Mouse (Mus musculus) kidney, adult 2 months (tissue): ENCODE measurements around the gene Trub1. TPM values are rescaled to one million over a fixed set of nuclear protein-coding genes. Genes with fewer than 3 reads are reported as not detected.

Experiments used
- DNase-seq: peaks from one replicate; pipeline ENCODE4 v3.0.0; 2021
- H3K27ac ChIP-seq: fragments of 200-500 bp; 2 replicates; pipeline ENCODE4 v1.5.1; 2012; ENCODE audit warnings: low read depth, low read length, control low read depth, inconsistent platforms; ENCODE audit not compliant: insufficient read depth
- H3K27me3 ChIP-seq: fragments of 200-500 bp; replicated peaks from 2 replicates; pipeline ENCODE4 v1.6.1; 2012; ENCODE audit warnings: mild to moderate bottlenecking, moderate library complexity, low read length, inconsistent platforms; ENCODE audit not compliant: control insufficient read depth, insufficient read depth
- H3K36me3 ChIP-seq: fragments of 200-500 bp; 2 replicates; pipeline ENCODE4 v1.6.1; 2012; ENCODE audit warnings: mild to moderate bottlenecking, moderate library complexity, low read length, inconsistent platforms; ENCODE audit not compliant: control insufficient read depth, insufficient read depth
- H3K4me1 ChIP-seq: fragments of 200-500 bp; 2 replicates; pipeline ENCODE4 v1.6.1; 2011; ENCODE audit warnings: low read length; ENCODE audit not compliant: control insufficient read depth, insufficient read depth
- H3K4me3 ChIP-seq: fragments of 200-500 bp; 2 replicates; pipeline ENCODE4 v1.5.1; 2011; ENCODE audit warnings: mild to moderate bottlenecking, low read depth, low read length, control low read depth; ENCODE audit not compliant: insufficient read depth
- CTCF ChIP-seq: fragments of 200-500 bp; conservative IDR thresholded peaks from 2 replicates; pipeline ENCODE4 v1.5.1; 2011; ENCODE audit warnings: low read depth, mild to moderate bottlenecking, control low read depth, low read length, moderate library complexity, mixed read lengths; ENCODE audit not compliant: insufficient read depth, insufficient read length
- POLR2A ChIP-seq: fragments of 200-500 bp; IDR thresholded peaks from one replicate; pipeline ENCODE4 v1.6.1; 2011; ENCODE audit warnings: low read depth, low read length, control low read depth
- WGBS: fragments of 180-500 bp; shearing (Covaris S2); methylation state at CpG from one replicate; pipeline ENCODE4 v1.1.7; 2018; 5-methylcytosine and 5-hydroxymethylcytosine counted together
- polyA plus RNA-seq: library from polyadenylated mRNA; depleted of rRNA; stranded (reverse); fragments of >200 nt; gene quantifications from 2 replicates; pipeline ENCODE4 v1.2.3, GENCODE M21; 2012

Gene Trub1
- polyA plus RNA-seq, 1 experiment = 6.7 TPM

DNA sequence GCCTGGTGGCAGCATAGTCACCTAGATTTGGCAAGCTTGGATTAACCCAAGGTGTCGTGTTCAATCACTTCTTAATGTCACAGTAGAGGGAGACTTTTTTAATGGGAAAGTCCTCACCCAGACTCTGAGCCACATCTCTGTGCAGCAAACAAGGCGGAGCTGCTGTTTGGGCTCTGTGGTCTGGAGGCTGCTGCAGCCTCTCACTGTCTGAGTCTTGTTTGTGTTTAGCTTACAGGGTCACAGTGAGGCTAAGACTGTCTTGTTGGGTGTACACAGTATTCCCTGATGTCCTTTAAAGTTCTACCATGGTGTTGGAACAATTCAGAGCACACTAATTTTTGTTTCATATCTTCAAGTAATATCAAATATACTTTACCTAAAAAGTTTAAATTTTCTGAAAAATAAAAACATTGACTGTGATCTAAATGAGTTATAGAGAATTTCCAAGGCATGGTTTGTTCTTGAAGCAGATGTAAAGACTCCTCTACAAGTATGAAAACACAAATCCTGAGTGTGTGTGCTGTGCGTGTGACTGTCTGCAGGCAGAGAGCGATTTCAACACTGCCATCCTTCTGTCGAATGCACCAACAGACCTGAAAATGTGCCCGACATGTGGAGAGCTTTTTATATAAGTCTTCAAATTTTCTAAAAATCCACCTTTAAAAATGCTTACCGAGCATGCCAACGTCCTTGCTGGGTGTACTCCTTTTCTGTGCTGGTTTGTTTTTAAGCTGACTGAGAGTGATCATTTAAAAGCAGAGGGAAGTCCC lies 27.4 kb downstream of the Trub1 start:
- Histone ChIP-seq H3K4me1 (no peaks in the 10 kb centered on the region), H3K27me3 (no peaks in the 10 kb centered on the region), H3K4me3 (no peak overlapping the region), H3K27ac (no peak overlapping the region), H3K36me3 (no peaks in the 10 kb centered on the region)
- no peak for DNase-seq
- WGBS = 76% methylated on average over 8 of the region's 8 CpGs
- TF ChIP-seq CTCF (no peak), POLR2A (no peak)

DNA sequence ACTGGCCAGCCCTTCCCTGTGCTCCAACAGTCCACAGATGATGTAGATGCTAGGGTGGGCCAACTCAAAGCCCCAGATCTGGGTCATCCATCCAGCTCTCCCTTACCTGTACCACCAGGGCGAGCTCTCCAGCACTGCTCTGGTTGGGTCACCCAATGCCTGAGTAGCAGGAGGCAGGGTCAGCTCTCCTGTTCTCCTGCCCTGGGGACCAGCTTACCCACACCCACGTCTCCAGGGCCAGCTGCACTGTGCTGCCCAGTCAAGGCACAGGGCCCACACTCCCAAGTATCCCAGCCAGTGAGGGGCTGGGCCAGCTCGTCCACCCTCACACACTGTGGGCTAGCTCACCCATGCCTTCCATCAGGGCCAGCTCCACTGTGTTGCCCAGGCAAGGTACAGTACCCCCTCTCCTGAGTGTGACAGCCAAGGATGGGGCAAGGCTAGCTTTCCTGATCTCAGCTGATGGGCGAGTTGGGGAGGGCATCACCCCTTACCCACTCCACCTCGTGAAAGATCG lies 29.1 kb downstream of the Trub1 start:
- TF ChIP-seq POLR2A = no peak
- no peak for TF ChIP-seq CTCF
- H3K36me3 ChIP-seq = no peaks in the 10 kb centered on the region
- 95% methylated on average over 6 of the region's 6 CpGs for WGBS
- H3K27ac ChIP-seq = no peak overlapping the region
- no peaks in the 10 kb centered on the region for H3K4me1 ChIP-seq
- DNase-seq = no peak
- no peaks in the 10 kb centered on the region for H3K27me3 ChIP-seq
- H3K4me3 ChIP-seq = no peak overlapping the region

DNA sequence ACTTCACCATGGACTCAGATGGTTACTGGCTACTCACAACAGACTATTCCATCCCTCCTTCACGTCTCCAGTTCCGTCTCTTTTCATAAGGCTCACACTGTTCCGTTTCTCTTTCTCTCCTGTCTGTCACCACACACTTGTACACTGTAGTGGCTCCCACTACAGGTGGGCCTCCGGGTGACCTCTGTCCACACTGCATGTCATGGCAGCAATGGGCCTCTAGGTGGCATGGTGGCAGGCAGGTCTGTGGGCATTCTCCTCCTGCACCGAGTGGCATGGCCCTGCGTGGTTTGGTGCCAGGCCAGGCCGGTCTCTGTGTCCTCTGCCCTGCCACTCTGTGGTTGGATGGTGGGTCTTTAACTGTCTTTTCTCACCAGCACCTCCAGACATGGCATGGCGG lies 30.1 kb downstream of the Trub1 start:
- H3K27me3 ChIP-seq = no peaks in the 10 kb centered on the region
- H3K27ac ChIP-seq = no peak overlapping the region
- H3K4me3 ChIP-seq = no peak overlapping the region
- DNase-seq = peak; percentile 72
- WGBS = 60% methylated on average over 8 of the region's 8 CpGs
- no peaks in the 10 kb centered on the region for H3K4me1 ChIP-seq
- H3K36me3 ChIP-seq = no peaks in the 10 kb centered on the region
- TF ChIP-seq CTCF (peak; percentile 92), POLR2A (no peak)

DNA sequence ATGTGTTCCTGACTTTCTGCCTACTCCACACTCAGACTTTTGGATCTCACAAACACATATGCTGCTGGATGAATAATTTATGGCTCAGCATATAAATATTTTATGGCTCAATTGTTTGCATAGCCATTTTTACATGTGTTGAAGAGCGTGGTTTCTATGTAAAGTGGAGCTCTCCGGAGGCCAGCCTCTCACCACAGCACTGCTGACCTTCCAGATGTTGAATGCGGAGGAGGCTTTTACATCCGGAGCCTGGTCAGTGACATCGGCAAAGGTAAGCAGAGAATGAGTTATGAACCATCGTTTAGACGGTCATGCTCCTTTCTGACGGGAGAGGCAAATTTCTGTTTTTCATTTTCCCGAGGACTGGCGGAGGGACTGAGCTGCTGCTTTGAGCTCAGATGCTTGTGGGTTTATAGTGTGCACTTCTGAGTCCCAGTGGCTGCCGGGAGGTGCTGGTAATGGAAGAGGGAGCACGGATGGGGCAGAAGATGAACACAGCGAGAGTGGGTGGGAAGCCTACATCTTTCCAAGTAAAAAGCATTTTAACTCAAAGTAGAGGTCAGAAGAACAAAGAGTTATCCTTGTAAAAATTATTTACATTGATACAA lies 34.4 kb downstream of the Trub1 start:
- TF ChIP-seq CTCF = no peak
- no peak for TF ChIP-seq POLR2A
- no peak overlapping the region for H3K4me3 ChIP-seq
- DNase-seq = no peak
- 72% methylated on average over 13 of the region's 13 CpGs for WGBS
- H3K27me3 ChIP-seq = no peaks in the 10 kb centered on the region
- no peaks in the 10 kb centered on the region for H3K4me1 ChIP-seq
- peaks cover 2% of the 10 kb centered on the region; the same call in 1 of the 2 replicates for H3K36me3 ChIP-seq
- H3K27ac ChIP-seq = no peak overlapping the region

DNA sequence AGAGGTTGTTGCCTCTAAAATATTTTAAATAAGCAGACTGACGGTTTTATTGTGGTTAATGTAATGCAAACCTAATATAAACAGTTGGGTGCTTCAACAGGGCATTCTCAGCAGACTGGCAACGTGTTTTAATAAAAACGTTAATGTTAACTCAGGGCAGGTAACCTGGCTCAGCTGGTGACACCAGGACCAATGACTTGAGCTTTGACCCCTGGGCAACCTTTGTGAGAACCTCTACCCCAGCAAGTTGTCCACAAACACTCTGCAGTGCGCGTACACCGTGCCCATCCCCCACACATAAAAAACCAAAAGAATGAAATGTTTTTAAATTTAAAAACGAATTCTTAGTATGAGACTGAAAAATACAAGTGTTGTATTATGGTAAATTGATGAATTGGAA lies 36.8 kb downstream of the Trub1 start:
- WGBS = 60% methylated on average over 7 of the region's 7 CpGs
- TF ChIP-seq POLR2A (no peak), CTCF (no peak)
- no peaks in the 10 kb centered on the region for H3K27me3 ChIP-seq
- no peak overlapping the region for H3K27ac ChIP-seq
- H3K36me3 ChIP-seq = peaks cover 2% of the 10 kb centered on the region; the same call in 1 of the 2 replicates
- H3K4me3 ChIP-seq = no peak overlapping the region
- DNase-seq = peak; percentile 50
- no peaks in the 10 kb centered on the region for H3K4me1 ChIP-seq

DNA sequence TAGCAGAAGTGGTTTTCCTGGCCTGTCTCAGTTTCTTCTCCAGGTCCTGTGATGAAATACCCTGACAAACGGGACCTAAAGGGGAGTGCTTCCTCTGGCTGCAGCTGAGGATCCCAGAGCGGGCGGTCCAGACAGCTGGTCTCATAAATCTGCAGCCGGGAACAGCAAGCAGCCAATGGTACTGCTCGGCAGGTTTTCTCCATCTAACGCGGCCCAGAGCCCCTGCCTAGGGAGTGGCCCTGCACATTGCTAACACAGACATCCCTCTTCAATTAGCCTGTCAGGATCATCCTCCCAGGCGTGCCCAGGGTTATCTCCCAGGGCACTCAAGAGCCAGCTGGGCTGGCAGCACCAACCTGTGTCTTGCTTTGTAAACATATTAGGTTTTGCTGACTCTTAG lies 38.3 kb downstream of the Trub1 start:
- Histone ChIP-seq H3K36me3 (peaks cover 2% of the 10 kb centered on the region; the same call in 1 of the 2 replicates), H3K4me1 (no peaks in the 10 kb centered on the region), H3K4me3 (no peak overlapping the region), H3K27me3 (no peaks in the 10 kb centered on the region), H3K27ac (no peak overlapping the region)
- TF ChIP-seq CTCF (no peak), POLR2A (no peak)
- 58% methylated on average over 8 of the region's 8 CpGs for WGBS
- DNase-seq = no peak

DNA sequence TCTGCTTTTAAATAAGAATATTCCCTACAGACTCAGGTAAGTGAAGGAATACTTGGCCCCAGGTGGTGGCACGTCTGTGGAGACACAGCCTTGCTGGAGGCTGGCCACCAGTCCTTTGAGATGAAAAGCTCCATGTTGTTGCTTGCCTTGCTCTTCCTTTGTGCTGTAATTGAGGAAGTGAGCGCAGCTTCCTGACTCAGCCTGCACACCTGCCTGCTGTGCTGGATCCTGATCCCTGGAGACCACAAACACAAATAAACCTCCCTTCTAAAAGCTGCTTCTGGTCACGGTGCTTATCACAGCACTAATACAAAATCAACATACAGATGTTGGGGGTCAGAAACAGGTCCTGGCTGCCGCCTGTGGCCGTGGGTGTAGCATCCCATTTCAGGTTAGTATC lies 41.3 kb downstream of the Trub1 start:
- H3K27me3 ChIP-seq = no peaks in the 10 kb centered on the region
- H3K36me3 ChIP-seq = peaks cover under 1% of the 10 kb centered on the region; the same call in 1 of the 2 replicates
- DNase-seq = no peak
- H3K4me3 ChIP-seq = no peak overlapping the region
- H3K4me1 ChIP-seq = no peaks in the 10 kb centered on the region
- TF ChIP-seq POLR2A (no peak), CTCF (no peak)
- H3K27ac ChIP-seq = no peak overlapping the region
- WGBS = 73% methylated on average over 5 of the region's 5 CpGs
